Mouse (Mus musculus): ENCODE results near the gene Fam222b. TPM values are rescaled to one million over a fixed set of nuclear protein-coding genes. Genes with fewer than 3 reads are reported as not detected.

Fam222b gene
- polyA plus RNA-seq, 1 experiment from 2014 or later: 33.2 TPM

GRCm38 (mm10) chr11:78119898-78120297 lies 25.4 kb downstream of the Fam222b start:
- H3K4me1 ChIP-seq (ENCODE audit: control insufficient read depth, insufficient read depth, low read length): peaks cover 10% of the 10 kb centered on the region
- no peak overlapping the region for H3K4me3 ChIP-seq (ENCODE audit: low read depth, low read length)
- ATAC-seq (ENCODE audit: insufficient read depth, low FRiP score, low TSS enrichment) (no peak), DNase-seq (ENCODE audit: low spot score) (no peak)
- no peak overlapping the region for H3K4me2 ChIP-seq (ENCODE audit: low read depth)
- H3K27ac ChIP-seq (ENCODE audit: low read depth, low read length): no peak overlapping the region
- no peaks in the 10 kb centered on the region for H3K9me3 ChIP-seq (ENCODE audit: control insufficient read depth, low read length)
- no peak overlapping the region for H3K9ac ChIP-seq (ENCODE audit: low read length)
- no peaks in the 10 kb centered on the region for H3K27me3 ChIP-seq (ENCODE audit: control insufficient read depth, insufficient read depth, low read length)
- 84% methylated on average over 8 of the region's 8 CpGs for WGBS
- H3K36me3 ChIP-seq (ENCODE audit: control insufficient read depth, insufficient read depth, low read length): no peaks in the 10 kb centered on the region

- ATAC-seq (ENCODE audit: insufficient read depth, low FRiP score, low TSS enrichment) (no peak), DNase-seq (ENCODE audit: low spot score) (no peak)
- H3K4me3 ChIP-seq (ENCODE audit: low read depth, low read length): no peak overlapping the region
- no peaks in the 10 kb centered on the region for H3K36me3 ChIP-seq (ENCODE audit: control insufficient read depth, insufficient read depth, low read length)
- no peaks in the 10 kb centered on the region for H3K27me3 ChIP-seq (ENCODE audit: control insufficient read depth, insufficient read depth, low read length)
- no peak overlapping the region for H3K27ac ChIP-seq (ENCODE audit: low read depth, low read length)
- no peak overlapping the region for H3K4me2 ChIP-seq (ENCODE audit: low read depth)
- peaks cover 7% of the 10 kb centered on the region; the same call in 1 of the 2 replicates for H3K4me1 ChIP-seq (ENCODE audit: control insufficient read depth, insufficient read depth, low read length)
- no peak overlapping the region for H3K9ac ChIP-seq (ENCODE audit: low read length)
- 65% methylated on average over 5 of the region's 5 CpGs for WGBS
- no peaks in the 10 kb centered on the region for H3K9me3 ChIP-seq (ENCODE audit: control insufficient read depth, low read length)
Measured at GRCm38 (mm10) chr11:78121176-78121575, 26.7 kb downstream of the Fam222b start.

GRCm38 (mm10) chr11:78122815-78123214 lies 28.4 kb downstream of the Fam222b start:
- H3K36me3 ChIP-seq (ENCODE audit: control insufficient read depth, insufficient read depth, low read length): no peaks in the 10 kb centered on the region
- H3K4me3 ChIP-seq (ENCODE audit: low read depth, low read length): no peak overlapping the region
- no peaks in the 10 kb centered on the region for H3K27me3 ChIP-seq (ENCODE audit: control insufficient read depth, insufficient read depth, low read length)
- 0 out of 2 replicates have a peak, but pooled peaks cover 2% of the 10 kb centered on the region for H3K4me1 ChIP-seq (ENCODE audit: control insufficient read depth, insufficient read depth, low read length)
- no peak overlapping the region for H3K9ac ChIP-seq (ENCODE audit: low read length)
- H3K4me2 ChIP-seq (ENCODE audit: low read depth): no peak overlapping the region
- 95% methylated on average over 4 of the region's 4 CpGs for WGBS
- DNase-seq (ENCODE audit: low spot score) (no peak), ATAC-seq (ENCODE audit: insufficient read depth, low FRiP score, low TSS enrichment) (no peak)
- H3K9me3 ChIP-seq (ENCODE audit: control insufficient read depth, low read length): no peaks in the 10 kb centered on the region
- H3K27ac ChIP-seq (ENCODE audit: low read depth, low read length): no peak overlapping the region

- no peaks in the 10 kb centered on the region for H3K9me3 ChIP-seq (ENCODE audit: control insufficient read depth, low read length)
- no peak for ATAC-seq (ENCODE audit: insufficient read depth, low FRiP score, low TSS enrichment)
- no peak overlapping the region for H3K27ac ChIP-seq (ENCODE audit: low read depth, low read length)
- H3K4me2 ChIP-seq (ENCODE audit: low read depth): no peak overlapping the region
- H3K36me3 ChIP-seq (ENCODE audit: control insufficient read depth, insufficient read depth, low read length): no peaks in the 10 kb centered on the region
- H3K27me3 ChIP-seq (ENCODE audit: control insufficient read depth, insufficient read depth, low read length): no peaks in the 10 kb centered on the region
- no peak overlapping the region for H3K4me3 ChIP-seq (ENCODE audit: low read depth, low read length)
- no peak overlapping the region for H3K9ac ChIP-seq (ENCODE audit: low read length)
- DNase-seq (ENCODE audit: low spot score): no peak
- H3K4me1 ChIP-seq (ENCODE audit: control insufficient read depth, insufficient read depth, low read length): no peaks in the 10 kb centered on the region
Measured at GRCm38 (mm10) chr11:78123782-78124181, 29.3 kb downstream of the Fam222b start.

GRCm38 (mm10) chr11:78125691-78126090 lies 31.2 kb downstream of the Fam222b start:
- H3K9me3 ChIP-seq (ENCODE audit: control insufficient read depth, low read length): no peaks in the 10 kb centered on the region
- H3K4me2 ChIP-seq (ENCODE audit: low read depth): no peak overlapping the region
- no peaks in the 10 kb centered on the region for H3K4me1 ChIP-seq (ENCODE audit: control insufficient read depth, insufficient read depth, low read length)
- H3K27ac ChIP-seq (ENCODE audit: low read depth, low read length): no peak overlapping the region
- DNase-seq (ENCODE audit: low spot score) (no peak), ATAC-seq (ENCODE audit: insufficient read depth, low FRiP score, low TSS enrichment) (no peak)
- WGBS: 68% methylated on average over 6 of the region's 6 CpGs
- H3K36me3 ChIP-seq (ENCODE audit: control insufficient read depth, insufficient read depth, low read length): no peaks in the 10 kb centered on the region
- no peaks in the 10 kb centered on the region for H3K27me3 ChIP-seq (ENCODE audit: control insufficient read depth, insufficient read depth, low read length)
- no peak overlapping the region for H3K4me3 ChIP-seq (ENCODE audit: low read depth, low read length)
- H3K9ac ChIP-seq (ENCODE audit: low read length): no peak overlapping the region

- H3K9me3 ChIP-seq (ENCODE audit: control insufficient read depth, low read length): no peaks in the 10 kb centered on the region
- DNase-seq (ENCODE audit: low spot score) (no peak), ATAC-seq (ENCODE audit: insufficient read depth, low FRiP score, low TSS enrichment) (no peak)
- H3K9ac ChIP-seq (ENCODE audit: low read length): no peak overlapping the region
- H3K4me3 ChIP-seq (ENCODE audit: low read depth, low read length): no peak overlapping the region
- H3K27ac ChIP-seq (ENCODE audit: low read depth, low read length): no peak overlapping the region
- no peaks in the 10 kb centered on the region for H3K27me3 ChIP-seq (ENCODE audit: control insufficient read depth, insufficient read depth, low read length)
- 86% methylated on average over 4 of the region's 4 CpGs for WGBS
- H3K4me1 ChIP-seq (ENCODE audit: control insufficient read depth, insufficient read depth, low read length): no peaks in the 10 kb centered on the region
- H3K36me3 ChIP-seq (ENCODE audit: control insufficient read depth, insufficient read depth, low read length): no peaks in the 10 kb centered on the region
- H3K4me2 ChIP-seq (ENCODE audit: low read depth): no peak overlapping the region
Measured at GRCm38 (mm10) chr11:78126739-78127138, 32.3 kb downstream of the Fam222b start.

- DNase-seq (ENCODE audit: low spot score) (no peak), ATAC-seq (ENCODE audit: insufficient read depth, low FRiP score, low TSS enrichment) (no peak)
- no peaks in the 10 kb centered on the region for H3K4me1 ChIP-seq (ENCODE audit: control insufficient read depth, insufficient read depth, low read length)
- no peaks in the 10 kb centered on the region for H3K9me3 ChIP-seq (ENCODE audit: control insufficient read depth, low read length)
- no peak overlapping the region for H3K4me2 ChIP-seq (ENCODE audit: low read depth)
- WGBS: 82% methylated on average over 8 of the region's 8 CpGs
- no peak overlapping the region for H3K27ac ChIP-seq (ENCODE audit: low read depth, low read length)
- no peaks in the 10 kb centered on the region for H3K27me3 ChIP-seq (ENCODE audit: control insufficient read depth, insufficient read depth, low read length)
- H3K36me3 ChIP-seq (ENCODE audit: control insufficient read depth, insufficient read depth, low read length): no peaks in the 10 kb centered on the region
- no peak overlapping the region for H3K4me3 ChIP-seq (ENCODE audit: low read depth, low read length)
- H3K9ac ChIP-seq (ENCODE audit: low read length): no peak overlapping the region
Measured at GRCm38 (mm10) chr11:78129458-78129857, 35.0 kb downstream of the Fam222b start.

GRCm38 (mm10) chr11:78133915-78134314 lies 39.5 kb downstream of the Fam222b start:
- H3K36me3 ChIP-seq (ENCODE audit: control insufficient read depth, insufficient read depth, low read length): no peaks in the 10 kb centered on the region
- no peak for ATAC-seq (ENCODE audit: insufficient read depth, low FRiP score, low TSS enrichment)
- DNase-seq (ENCODE audit: low spot score): no peak
- no peak overlapping the region for H3K27ac ChIP-seq (ENCODE audit: low read depth, low read length)
- WGBS: 96% methylated on average over 6 of the region's 6 CpGs
- H3K4me1 ChIP-seq (ENCODE audit: control insufficient read depth, insufficient read depth, low read length): no peaks in the 10 kb centered on the region
- no peak overlapping the region for H3K4me3 ChIP-seq (ENCODE audit: low read depth, low read length)
- H3K27me3 ChIP-seq (ENCODE audit: control insufficient read depth, insufficient read depth, low read length): no peaks in the 10 kb centered on the region
- H3K9ac ChIP-seq (ENCODE audit: low read length): no peak overlapping the region
- H3K9me3 ChIP-seq (ENCODE audit: control insufficient read depth, low read length): no peaks in the 10 kb centered on the region
- H3K4me2 ChIP-seq (ENCODE audit: low read depth): no peak overlapping the region

GRCm38 (mm10) chr11:78134344-78134743 lies 39.9 kb downstream of the Fam222b start:
- WGBS: 88% methylated on average over 3 of the region's 3 CpGs
- Histone ChIP-seq H3K4me2 (ENCODE audit: low read depth) (no peak overlapping the region), H3K9ac (ENCODE audit: low read length) (no peak overlapping the region)

More at GRCm38 (mm10) chr11:78134344-78134743, 39.9 kb downstream of the Fam222b start:
- ATAC-seq (ENCODE audit: insufficient read depth, low FRiP score, low TSS enrichment) (no peak), DNase-seq (ENCODE audit: low spot score) (no peak)
- H3K9me3 ChIP-seq (ENCODE audit: control insufficient read depth, low read length): no peaks in the 10 kb centered on the region
- H3K27ac ChIP-seq (ENCODE audit: low read depth, low read length): no peak overlapping the region
- H3K36me3 ChIP-seq (ENCODE audit: control insufficient read depth, insufficient read depth, low read length): no peaks in the 10 kb centered on the region
- no peaks in the 10 kb centered on the region for H3K4me1 ChIP-seq (ENCODE audit: control insufficient read depth, insufficient read depth, low read length)
- no peak overlapping the region for H3K4me3 ChIP-seq (ENCODE audit: low read depth, low read length)
- no peaks in the 10 kb centered on the region for H3K27me3 ChIP-seq (ENCODE audit: control insufficient read depth, insufficient read depth, low read length)
